Mouse (Mus musculus) heart, postnatal 0 days (tissue): ENCODE data around the gene Zc3h14. TPM values are rescaled to one million over a fixed set of nuclear protein-coding genes. Genes with fewer than 3 reads are reported as not detected.

Source experiments
- ATAC-seq: fragments of 200-750 bp; cut with Nextera tagmentation; 2 replicates; pipeline ENCODE4 v1.8.0; 2017; ENCODE audit warnings: low read depth, moderate number of reproducible peaks, moderate library complexity; ENCODE audit not compliant: insufficient read depth
- DNase-seq: peaks from one replicate; pipeline ENCODE4 v3.0.0-alpha.2; 2016; ENCODE audit warnings: low spot score
- H3K27ac ChIP-seq: fragments of 300-500 bp; sonication (generic); 2 replicates; pipeline ENCODE4 v1.5.1; 2014; ENCODE audit warnings: low read depth, mild to moderate bottlenecking
- H3K27me3 ChIP-seq: fragments of 300-500 bp; sonication (generic); 2 replicates; pipeline ENCODE4 v1.6.1; 2014; ENCODE audit warnings: low read length, mixed read lengths; ENCODE audit not compliant: control insufficient read depth, insufficient read depth
- H3K36me3 ChIP-seq: fragments of 300-500 bp; sonication (generic); replicated peaks from 2 replicates; pipeline ENCODE4 v1.6.1; 2014; ENCODE audit warnings: low read length, mixed read lengths; ENCODE audit not compliant: control insufficient read depth, insufficient read depth
- H3K4me1 ChIP-seq: fragments of 300-500 bp; sonication (generic); 2 replicates; pipeline ENCODE4 v1.6.1; 2014; ENCODE audit warnings: antibody characterized with exemption; ENCODE audit not compliant: control insufficient read depth, insufficient read depth
- H3K4me2 ChIP-seq: fragments of 300-500 bp; sonication (generic); 2 replicates; pipeline ENCODE4 v1.6.1; 2014; ENCODE audit warnings: low read depth, mild to moderate bottlenecking, low read length, moderate library complexity
- H3K4me3 ChIP-seq: fragments of 300-500 bp; sonication (generic); 2 replicates; pipeline ENCODE4 v1.5.1; 2014; ENCODE audit warnings: low read depth, low read length
- H3K9ac ChIP-seq: fragments of 300-500 bp; sonication (generic); replicated peaks from 2 replicates; pipeline ENCODE4 v1.6.1; 2014; ENCODE audit warnings: low read depth, low read length, mixed read lengths
- H3K9me3 ChIP-seq: fragments of 300-500 bp; sonication (generic); replicated peaks from 2 replicates; pipeline ENCODE4 v1.6.1; 2016; ENCODE audit warnings: low read length; ENCODE audit not compliant: control insufficient read depth
- CTCF ChIP-seq: IDR thresholded peaks from 2 replicates; pipeline ENCODE4 v1.5.1; 2016; ENCODE audit warnings: antibody characterized with exemption, control low read depth, low read depth
- EP300 ChIP-seq: IDR thresholded peaks from 2 replicates; pipeline ENCODE4 v1.6.1; 2016; ENCODE audit warnings: antibody characterized with exemption, low read depth
- WGBS: fragments of 180-500 bp; shearing (Covaris S2); extraction: QIAGEN DNeasy Blood & Tissue Kit; methylation state at CpG from one replicate; pipeline ENCODE4 v1.1.7; 2014; 5-methylcytosine and 5-hydroxymethylcytosine counted together
- polyA plus RNA-seq: library from polyadenylated mRNA; unstranded; fragments of >200 nt; fragmentation: Nextera tagmentation; extraction: Ambion mirVana; gene quantifications from 2 replicates; pipeline ENCODE4 v1.2.1, GENCODE M21; 2015
- total RNA-seq: library from RNA; depleted of rRNA; stranded (reverse); fragments of >200 nt; gene quantifications from 2 replicates; pipeline ENCODE4 v1.2.3, GENCODE M21; 2014; ENCODE audit warnings: low replicate concordance; rRNA removed

Gene Zc3h14
- total RNA-seq (73.1 TPM in 2 replicates), polyA plus RNA-seq (64.4 and 64.6 TPM in 2 replicates)

GRCm38 (mm10) chr12:98746746-98747379 is at the start of gene Zc3h14:
Gene Zc3h14 (plus strand): TSS chr12:98746964.
- TF ChIP-seq CTCF (peak; percentile 67), EP300 (no peak)
- peak within 1 kb of the TSS; percentile 79 for H3K4me2 ChIP-seq
- DNase-seq (peak; percentile 88), ATAC-seq (peak; percentile 95)
- H3K27ac ChIP-seq: peak within 1 kb of the TSS; percentile 93
- peaks cover 14% of the 10 kb centered on the region for H3K4me1 ChIP-seq
- peak within 1 kb of the TSS; percentile 91 for H3K9ac ChIP-seq
- H3K9me3 ChIP-seq: no peaks in the 10 kb centered on the region
- H3K36me3 ChIP-seq: no peaks in the 10 kb centered on the region; the same call in 1 of the 2 replicates
- under 1% methylated on average over 63 of the region's 87 CpGs for WGBS
- H3K4me3 ChIP-seq: peak within 1 kb of the TSS; percentile 92
- H3K27me3 ChIP-seq: no peaks in the 10 kb centered on the region

- 46% methylated on average over 5 of the region's 5 CpGs for WGBS
- H3K9ac ChIP-seq: no peak overlapping the region
- no peaks in the 10 kb centered on the region for H3K4me1 ChIP-seq
- no peak overlapping the region for H3K27ac ChIP-seq
- no peak for ATAC-seq
- H3K4me3 ChIP-seq: no peak overlapping the region
- TF ChIP-seq EP300: no peak
- TF ChIP-seq CTCF: no peak
- H3K9me3 ChIP-seq: no peaks in the 10 kb centered on the region
- no peak for DNase-seq
- H3K4me2 ChIP-seq: no peak overlapping the region
- H3K27me3 ChIP-seq: no peaks in the 10 kb centered on the region
- H3K36me3 ChIP-seq: peaks cover 49% of the 10 kb centered on the region
Observed at GRCm38 (mm10) chr12:98697202-98697601, 49.6 kb upstream of the Zc3h14 start.

GRCm38 (mm10) chr12:98701564-98701963 is 45.2 kb upstream of the Zc3h14 start:
- Histone ChIP-seq H3K4me1 (no peaks in the 10 kb centered on the region), H3K4me3 (no peak overlapping the region), H3K4me2 (no peak overlapping the region), H3K36me3 (peaks cover 49% of the 10 kb centered on the region), H3K9ac (no peak overlapping the region), H3K27me3 (no peaks in the 10 kb centered on the region), H3K9me3 (no peaks in the 10 kb centered on the region), H3K27ac (no peak overlapping the region)
- TF ChIP-seq CTCF (no peak), EP300 (no peak)
- ATAC-seq (no peak), DNase-seq (no peak)
- WGBS: 94% methylated on average over 9 of the region's 9 CpGs

- Histone ChIP-seq H3K27ac (no peak overlapping the region), H3K4me2 (no peak overlapping the region), H3K27me3 (no peaks in the 10 kb centered on the region), H3K9ac (no peak overlapping the region), H3K4me3 (no peak overlapping the region), H3K36me3 (peaks cover 47% of the 10 kb centered on the region), H3K4me1 (no peaks in the 10 kb centered on the region), H3K9me3 (no peaks in the 10 kb centered on the region)
- ATAC-seq (no peak), DNase-seq (no peak)
- WGBS: 69% methylated on average over 2 of the region's 2 CpGs
- no peak for TF ChIP-seq EP300
- no peak for TF ChIP-seq CTCF
Observed at GRCm38 (mm10) chr12:98703554-98703953, 43.2 kb upstream of the Zc3h14 start.

- DNase-seq (no peak), ATAC-seq (no peak)
- H3K4me1 ChIP-seq: no peaks in the 10 kb centered on the region
- H3K27ac ChIP-seq: no peak overlapping the region
- no peaks in the 10 kb centered on the region for H3K9me3 ChIP-seq
- no peaks in the 10 kb centered on the region for H3K27me3 ChIP-seq
- H3K4me3 ChIP-seq: no peak overlapping the region
- 90% methylated on average over 10 of the region's 10 CpGs for WGBS
- no peak for TF ChIP-seq EP300
- TF ChIP-seq CTCF: no peak
- no peak overlapping the region for H3K4me2 ChIP-seq
- H3K36me3 ChIP-seq: peaks cover 46% of the 10 kb centered on the region
- H3K9ac ChIP-seq: no peak overlapping the region
Observed at GRCm38 (mm10) chr12:98703961-98704360, 42.8 kb upstream of the Zc3h14 start.

- H3K9ac ChIP-seq: no peak overlapping the region
- H3K9me3 ChIP-seq: no peaks in the 10 kb centered on the region
- no peak overlapping the region for H3K4me3 ChIP-seq
- no peaks in the 10 kb centered on the region for H3K27me3 ChIP-seq
- no peak for ATAC-seq
- H3K4me1 ChIP-seq: peaks cover 25% of the 10 kb centered on the region
- H3K4me2 ChIP-seq: no peak overlapping the region
- no peak for DNase-seq
- H3K27ac ChIP-seq: no peak overlapping the region
- TF ChIP-seq EP300 (no peak), CTCF (no peak)
- 74% methylated on average over 6 of the region's 6 CpGs for WGBS
- peaks cover 8% of the 10 kb centered on the region for H3K36me3 ChIP-seq
Observed at GRCm38 (mm10) chr12:98712819-98713218, 33.9 kb upstream of the Zc3h14 start.
